Mouse (Mus musculus) macrophage (primary cell): Measurements from ENCODE around the gene Ccdc28b. TPM values are rescaled to one million over a fixed set of nuclear protein-coding genes. Genes with fewer than 3 reads are reported as not detected.

Source experiments
- H3K27ac ChIP-seq: fragments of 350-480 bp; formaldehyde crosslinking; 2 replicates; pipeline ENCODE4 v1.9.0; 2021
- H3K36me3 ChIP-seq: fragments of 350-480 bp; formaldehyde crosslinking; 2 replicates; pipeline ENCODE4 v1.9.0; 2021; ENCODE audit errors: inconsistent target
- H3K4me3 ChIP-seq: fragments of 350-480 bp; formaldehyde crosslinking; 2 replicates; pipeline ENCODE4 v1.9.0; 2021; ENCODE audit errors: inconsistent target
- H3K79me2 ChIP-seq: fragments of 350-480 bp; formaldehyde crosslinking; 2 replicates; pipeline ENCODE4 v1.9.0; 2021; ENCODE audit errors: inconsistent target
- WGBS: methylation state at CpG from one replicate; pipeline ENCODE4 v1.1.7; 2026; ENCODE audit warnings: inconsistent platforms; ENCODE audit not compliant: missing documents; 5-methylcytosine and 5-hydroxymethylcytosine counted together
- polyA plus RNA-seq: library from polyadenylated mRNA; stranded (reverse); fragments of 250-400 nt; gene quantifications from 3 replicates; pipeline ENCODE4 v1.2.4, GENCODE M21; 2018; ENCODE audit warnings: inconsistent platforms

Gene Ccdc28b
- polyA plus RNA-seq, 1 experiment from 2014 or later: 14.1 TPM

- 89% methylated on average over 15 of the region's 15 CpGs for WGBS
- H3K36me3 ChIP-seq: peaks cover 38% of the 10 kb centered on the region
- peaks cover 34% of the 10 kb centered on the region for H3K79me2 ChIP-seq
- H3K4me3 ChIP-seq: peak overlapping the region; percentile 68; the same call in 1 of the 2 replicates
- H3K27ac ChIP-seq: peak overlapping the region; percentile 84; the same call in 1 of the 2 replicates
Measured at GRCm38 (mm10) chr4:129639221-129639620, 15.5 kb upstream of the Ccdc28b start.

- Histone ChIP-seq H3K4me3 (no peak overlapping the region), H3K79me2 (peaks cover 25% of the 10 kb centered on the region), H3K36me3 (peaks cover 89% of the 10 kb centered on the region), H3K27ac (no peak overlapping the region)
- WGBS: 88% methylated on average over 6 of the region's 6 CpGs
Measured at GRCm38 (mm10) chr4:129633852-129634251, 10.1 kb upstream of the Ccdc28b start.

GRCm38 (mm10) chr4:129631867-129632266, 8.1 kb upstream of the Ccdc28b start:
- 96% methylated on average over 12 of the region's 12 CpGs for WGBS
- Histone ChIP-seq H3K79me2 (peaks cover 6% of the 10 kb centered on the region; the same call in 1 of the 2 replicates), H3K27ac (no peak overlapping the region), H3K4me3 (no peak overlapping the region), H3K36me3 (peaks cover 94% of the 10 kb centered on the region)

GRCm38 (mm10) chr4:129630944-129631343, 7.2 kb upstream of the Ccdc28b start:
- WGBS: 96% methylated on average over 4 of the region's 4 CpGs
- no peak overlapping the region for H3K27ac ChIP-seq
- peaks cover 1% of the 10 kb centered on the region; the same call in 1 of the 2 replicates for H3K79me2 ChIP-seq
- peaks cover 88% of the 10 kb centered on the region for H3K36me3 ChIP-seq
- H3K4me3 ChIP-seq: no peak overlapping the region

- peak overlapping the region; percentile 90; the same call in 1 of the 2 replicates for H3K27ac ChIP-seq
- peaks cover 17% of the 10 kb centered on the region for H3K79me2 ChIP-seq
- H3K36me3 ChIP-seq: peaks cover 42% of the 10 kb centered on the region
- WGBS: 81% methylated on average over 6 of the region's 6 CpGs
- no peak overlapping the region for H3K4me3 ChIP-seq
Measured at GRCm38 (mm10) chr4:129626035-129626434, 2.3 kb upstream of the Ccdc28b start.

GRCm38 (mm10) chr4:129625496-129625895, 1.7 kb upstream of the Ccdc28b start:
- H3K36me3 ChIP-seq: peaks cover 36% of the 10 kb centered on the region
- no peak overlapping the region for H3K4me3 ChIP-seq
- 37% methylated on average over 3 of the region's 4 CpGs for whole genome bisulfite sequencing
- H3K79me2 ChIP-seq: peaks cover 17% of the 10 kb centered on the region
- peak overlapping the region; percentile 90 for H3K27ac ChIP-seq

- H3K4me3 ChIP-seq: peak overlapping the region; percentile 89
- peaks cover 17% of the 10 kb centered on the region for H3K79me2 ChIP-seq
- WGBS: 0% methylated on average over 6 of the region's 6 CpGs
- H3K27ac ChIP-seq: peak overlapping the region; percentile 90
- peaks cover 31% of the 10 kb centered on the region for H3K36me3 ChIP-seq
Measured at GRCm38 (mm10) chr4:129625029-129625370, 1.3 kb upstream of the Ccdc28b start.

- Histone ChIP-seq H3K36me3 (peaks cover 26% of the 10 kb centered on the region), H3K27ac (peak overlapping the region; percentile 90), H3K4me3 (peak overlapping the region; percentile 89), H3K79me2 (peaks cover 17% of the 10 kb centered on the region)
- WGBS: 1% methylated on average over 18 of the region's 18 CpGs
Measured at GRCm38 (mm10) chr4:129624281-129625028, 708 bp upstream of the Ccdc28b start.

GRCm38 (mm10) chr4:129622803-129623535, 778 bp downstream of the Ccdc28b start:
- H3K4me3 ChIP-seq: peak overlapping the region; percentile 89
- 35% methylated on average over 5 of the region's 8 CpGs for WGBS
- H3K27ac ChIP-seq: peak overlapping the region; percentile 90
- peaks cover 11% of the 10 kb centered on the region; the same call in 1 of the 2 replicates for H3K36me3 ChIP-seq
- peaks cover 24% of the 10 kb centered on the region for H3K79me2 ChIP-seq

GRCm38 (mm10) chr4:129622120-129622802, 1.5 kb downstream of the Ccdc28b start:
- peaks cover 24% of the 10 kb centered on the region for H3K79me2 ChIP-seq
- peaks cover 5% of the 10 kb centered on the region; the same call in 1 of the 2 replicates for H3K36me3 ChIP-seq
- peak overlapping the region; percentile 89; the same call in 1 of the 2 replicates for H3K4me3 ChIP-seq
- H3K27ac ChIP-seq: no peak overlapping the region
- 89% methylated on average over 11 of the region's 11 CpGs for WGBS

- WGBS: 84% methylated on average over 8 of the region's 8 CpGs
- Histone ChIP-seq H3K4me3 (no peak overlapping the region), H3K27ac (no peak overlapping the region), H3K79me2 (peaks cover 24% of the 10 kb centered on the region), H3K36me3 (peaks cover 10% of the 10 kb centered on the region; the same call in 1 of the 2 replicates)
Measured at GRCm38 (mm10) chr4:129621283-129621841, 2.4 kb downstream of the Ccdc28b start.

GRCm38 (mm10) chr4:129620419-129621282, 3.1 kb downstream of the Ccdc28b start:
- Histone ChIP-seq H3K79me2 (peaks cover 24% of the 10 kb centered on the region), H3K36me3 (peaks cover 16% of the 10 kb centered on the region; the same call in 1 of the 2 replicates), H3K27ac (no peak overlapping the region), H3K4me3 (no peak overlapping the region)
- 95% methylated on average over 11 of the region's 11 CpGs for WGBS

- WGBS: 3% methylated on average over 40 of the region's 44 CpGs
- peaks cover 24% of the 10 kb centered on the region for H3K79me2 ChIP-seq
- H3K36me3 ChIP-seq: peaks cover 16% of the 10 kb centered on the region; the same call in 1 of the 2 replicates
- peak within 1 kb of the TSS; percentile 65 for H3K27ac ChIP-seq
- peak within 1 kb of the TSS; percentile 94 for H3K4me3 ChIP-seq
Measured at GRCm38 (mm10) chr4:129618786-129619691, 4.7 kb downstream of the Ccdc28b start, which contains the start of gene Iqcc. Iqcc (minus strand) TSS chr4:129619099.
